Mouse (Mus musculus): ENCODE results near the gene Sp6. TPM values are rescaled to one million over a fixed set of nuclear protein-coding genes. Genes with fewer than 3 reads are reported as not detected.
A peak's percentile ranks its signal among the peaks of the same experiment; 100 is the strongest.

The Sp6 gene
- polyA plus RNA-seq, 1 experiment from 2014 or later = 0.22 TPM

- Histone ChIP-seq H3K27ac (ENCODE audit: low read depth) (no peak overlapping the region), H3K4me1 (ENCODE audit: insufficient read depth) (no peaks in the 10 kb centered on the region), H3K9ac (no peak overlapping the region), H3K9me3 (ENCODE audit: low read depth, low read length) (no peaks in the 10 kb centered on the region), H3K4me3 (ENCODE audit: low read depth, low read length) (no peak overlapping the region), H3K27me3 (ENCODE audit: insufficient read depth, low read length) (no peaks in the 10 kb centered on the region), H3K36me3 (ENCODE audit: insufficient read depth) (peaks cover 18% of the 10 kb centered on the region; the same call in 1 of the 2 replicates), H3K4me2 (no peak overlapping the region)
- DNase-seq (no peak), ATAC-seq (ENCODE audit: insufficient read depth) (no peak)
- TF ChIP-seq CTCF (IDR thresholded peaks at IDR 0.05; ENCODE audit: low read depth) = no peak
- 89% methylated on average over 4 of the region's 4 CpGs for WGBS
Observed at GRCm38 (mm10) chr11:97032499-97032898, 19.3 kb downstream of the Sp6 start.

- TF ChIP-seq CTCF (IDR thresholded peaks at IDR 0.05; ENCODE audit: low read depth) = no peak
- ATAC-seq (ENCODE audit: insufficient read depth) = no peak
- no peak for DNase-seq
- Histone ChIP-seq H3K4me1 (ENCODE audit: insufficient read depth) (no peaks in the 10 kb centered on the region), H3K27ac (ENCODE audit: low read depth) (no peak overlapping the region), H3K9ac (no peak overlapping the region), H3K27me3 (ENCODE audit: insufficient read depth, low read length) (no peaks in the 10 kb centered on the region), H3K4me2 (no peak overlapping the region), H3K9me3 (ENCODE audit: low read depth, low read length) (no peaks in the 10 kb centered on the region), H3K36me3 (ENCODE audit: insufficient read depth) (peaks cover 18% of the 10 kb centered on the region; the same call in 1 of the 2 replicates), H3K4me3 (ENCODE audit: low read depth, low read length) (no peak overlapping the region)
- WGBS = 93% methylated on average over 4 of the region's 4 CpGs
Observed at GRCm38 (mm10) chr11:97033781-97034180, 20.6 kb downstream of the Sp6 start.

GRCm38 (mm10) chr11:97036141-97036540, 22.9 kb downstream of the Sp6 start:
- no peak for DNase-seq
- Histone ChIP-seq H3K9me3 (ENCODE audit: low read depth, low read length) (no peaks in the 10 kb centered on the region), H3K4me3 (ENCODE audit: low read depth, low read length) (no peak overlapping the region), H3K9ac (no peak overlapping the region), H3K36me3 (ENCODE audit: insufficient read depth) (peaks cover 18% of the 10 kb centered on the region; the same call in 1 of the 2 replicates), H3K4me1 (ENCODE audit: insufficient read depth) (no peaks in the 10 kb centered on the region), H3K27me3 (ENCODE audit: insufficient read depth, low read length) (no peaks in the 10 kb centered on the region), H3K27ac (ENCODE audit: low read depth) (no peak overlapping the region), H3K4me2 (no peak overlapping the region)
- TF ChIP-seq CTCF (IDR thresholded peaks at IDR 0.05; ENCODE audit: low read depth) = no peak
- ATAC-seq (ENCODE audit: insufficient read depth) = no peak
- 71% methylated on average over 5 of the region's 5 CpGs for WGBS

GRCm38 (mm10) chr11:97038881-97039280, 25.7 kb downstream of the Sp6 start:
- Histone ChIP-seq H3K9ac (no peak overlapping the region), H3K36me3 (ENCODE audit: insufficient read depth) (peaks cover 4% of the 10 kb centered on the region; the same call in 1 of the 2 replicates), H3K4me3 (ENCODE audit: low read depth, low read length) (no peak overlapping the region), H3K27ac (ENCODE audit: low read depth) (no peak overlapping the region), H3K27me3 (ENCODE audit: insufficient read depth, low read length) (no peaks in the 10 kb centered on the region), H3K4me2 (no peak overlapping the region), H3K4me1 (ENCODE audit: insufficient read depth) (no peaks in the 10 kb centered on the region), H3K9me3 (ENCODE audit: low read depth, low read length) (no peaks in the 10 kb centered on the region)
- TF ChIP-seq CTCF (IDR thresholded peaks at IDR 0.05; ENCODE audit: low read depth) = no peak
- WGBS = 60% methylated on average over 7 of the region's 7 CpGs
- no peak for ATAC-seq (ENCODE audit: insufficient read depth)
- no peak for DNase-seq

DNA sequence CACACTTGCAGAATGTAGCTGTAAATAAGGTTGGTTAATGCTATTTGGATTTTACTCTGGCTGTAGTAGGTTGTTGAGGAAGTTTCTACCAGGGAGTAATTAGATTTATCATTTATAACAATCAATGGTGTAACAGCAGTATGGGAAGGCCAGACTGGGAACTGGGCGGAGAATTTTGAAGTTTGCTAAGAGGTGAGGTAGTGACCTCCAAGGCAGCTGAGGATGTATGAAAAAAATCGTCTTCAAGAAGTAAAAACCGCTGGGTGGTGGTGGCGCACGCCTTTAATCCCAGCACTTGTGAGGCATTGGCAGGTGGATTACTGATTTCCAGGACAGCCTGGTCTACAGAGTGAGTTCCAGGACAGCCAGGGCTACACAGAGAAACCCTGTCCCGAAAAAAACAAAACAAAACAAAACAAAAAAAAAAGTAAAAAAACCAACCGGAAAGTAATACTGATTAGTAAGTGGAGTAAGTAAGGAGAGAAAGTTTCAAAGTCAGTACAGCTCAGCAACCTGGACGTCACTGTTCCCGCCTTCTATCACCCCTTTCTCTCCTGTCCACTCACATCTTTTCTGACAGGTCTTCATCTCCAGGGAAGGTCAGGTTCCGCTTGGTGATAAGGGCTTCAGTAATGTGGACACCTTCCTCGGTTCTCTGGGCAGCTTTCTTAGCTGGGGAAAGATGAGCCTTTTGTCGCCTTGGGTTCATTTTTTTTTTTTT, 27.3 kb downstream of the Sp6 start:
- ATAC-seq (ENCODE audit: insufficient read depth) (no peak), DNase-seq (no peak)
- Histone ChIP-seq H3K4me3 (ENCODE audit: low read depth, low read length) (peak overlapping the region; percentile 80), H3K4me1 (ENCODE audit: insufficient read depth) (no peaks in the 10 kb centered on the region), H3K27me3 (ENCODE audit: insufficient read depth, low read length) (no peaks in the 10 kb centered on the region), H3K9ac (peak overlapping the region; percentile 32; the same call in 1 of the 2 replicates), H3K4me2 (peak overlapping the region; percentile 63), H3K36me3 (ENCODE audit: insufficient read depth) (0 out of 2 replicates have a peak, but pooled peaks cover 7% of the 10 kb centered on the region), H3K27ac (ENCODE audit: low read depth) (no peak overlapping the region), H3K9me3 (ENCODE audit: low read depth, low read length) (no peaks in the 10 kb centered on the region)
- WGBS = 36% methylated on average over 12 of the region's 12 CpGs
- TF ChIP-seq CTCF (IDR thresholded peaks at IDR 0.05; ENCODE audit: low read depth) = no peak

- Histone ChIP-seq H3K4me2 (peak within 1 kb of the TSS; percentile 63), H3K27ac (ENCODE audit: low read depth) (peak within 1 kb of the TSS; percentile 58; the same call in 1 of the 2 replicates), H3K4me3 (ENCODE audit: low read depth, low read length) (peak within 1 kb of the TSS; percentile 80), H3K9ac (peak within 1 kb of the TSS; percentile 82), H3K4me1 (ENCODE audit: insufficient read depth) (no peaks in the 10 kb centered on the region), H3K27me3 (ENCODE audit: insufficient read depth, low read length) (no peaks in the 10 kb centered on the region), H3K9me3 (ENCODE audit: low read depth, low read length) (no peaks in the 10 kb centered on the region), H3K36me3 (ENCODE audit: insufficient read depth) (0 out of 2 replicates have a peak, but pooled peaks cover 7% of the 10 kb centered on the region)
- peak; percentile 98 for DNase-seq
- ATAC-seq (ENCODE audit: insufficient read depth) = peak; percentile 88
- TF ChIP-seq CTCF (IDR thresholded peaks at IDR 0.05; ENCODE audit: low read depth) = no peak
- under 1% methylated on average over 48 of the region's 48 CpGs for WGBS
Observed at GRCm38 (mm10) chr11:97041022-97041899, 28.1 kb downstream of the Sp6 start, which contains the start of the genes Lrrc46 and Mrpl10. Lrrc46 (minus strand) TSS chr11:97041407. Mrpl10 (plus strand) TSS chr11:97041560.

DNA sequence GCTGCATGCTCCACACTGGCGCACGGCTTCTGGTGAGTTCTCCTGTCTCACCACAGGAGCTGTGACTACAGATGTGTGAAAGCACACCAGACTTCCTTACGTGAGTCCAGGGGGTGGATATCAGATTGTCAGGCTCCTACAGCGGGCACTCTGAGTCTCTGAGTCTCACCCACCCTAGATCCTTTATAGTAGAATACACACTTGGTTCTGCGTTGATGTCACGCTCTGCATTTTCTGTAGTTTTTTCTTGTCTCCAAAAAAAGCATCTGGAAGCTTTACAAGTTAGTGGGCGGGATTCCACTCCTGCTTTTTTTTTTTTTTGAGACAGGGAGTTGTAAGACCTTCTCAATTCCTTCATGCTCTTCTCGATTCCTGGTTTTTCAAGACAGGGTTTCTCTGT, 31.7 kb downstream of the Sp6 start:
- no peak overlapping the region for H3K9ac ChIP-seq
- no peak for TF ChIP-seq CTCF (IDR thresholded peaks at IDR 0.05; ENCODE audit: low read depth)
- H3K4me1 ChIP-seq (ENCODE audit: insufficient read depth) = no peaks in the 10 kb centered on the region
- ATAC-seq (ENCODE audit: insufficient read depth) = no peak
- no peak for DNase-seq
- H3K27me3 ChIP-seq (ENCODE audit: insufficient read depth, low read length) = no peaks in the 10 kb centered on the region
- H3K27ac ChIP-seq (ENCODE audit: low read depth) = no peak overlapping the region
- H3K4me2 ChIP-seq = no peak overlapping the region
- H3K9me3 ChIP-seq (ENCODE audit: low read depth, low read length) = no peaks in the 10 kb centered on the region
- H3K4me3 ChIP-seq (ENCODE audit: low read depth, low read length) = no peak overlapping the region
- peaks cover 30% of the 10 kb centered on the region for H3K36me3 ChIP-seq (ENCODE audit: insufficient read depth)
- 92% methylated on average over 8 of the region's 8 CpGs for WGBS
